Mouse (Mus musculus): ENCODE measurements around the gene Pphln1.

DNA sequence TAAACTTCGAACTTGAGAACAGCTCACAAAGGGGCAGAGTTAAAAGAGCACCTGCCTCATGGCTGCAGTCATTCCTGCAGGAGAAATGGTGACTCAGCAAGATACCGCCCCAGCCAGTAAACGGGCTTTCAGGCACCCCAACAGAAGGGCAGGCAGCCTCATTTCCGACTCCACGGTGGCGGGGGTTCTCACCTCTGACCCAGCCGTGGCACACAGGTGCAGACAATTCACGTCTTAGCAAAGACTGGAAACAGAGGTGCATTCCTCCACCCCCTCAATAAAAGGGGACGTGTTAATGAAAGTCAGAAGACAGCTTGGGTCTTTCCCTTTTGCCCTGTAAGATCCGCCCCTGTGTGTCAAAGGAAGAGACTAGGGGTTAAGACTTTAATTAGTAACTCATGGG lies 115.8 kb downstream of the Pphln1 start:
- no peak for TF ChIP-seq CTCF (IDR thresholded peaks at IDR 0.05; ENCODE audit: low read depth, low read length)
- no peak for TF ChIP-seq POLR2AphosphoS5 (IDR thresholded peaks at IDR 0.05; ENCODE audit: insufficient replicate concordance, low read depth, low read length)
- no peak for TF ChIP-seq GATA1 (IDR thresholded peaks at IDR 0.05; ENCODE audit: borderline replicate concordance, low read length)

All from G1E (cell line).